Mouse (Mus musculus) heart, adult 8-10 months (tissue): ENCODE results near the gene Plp2. TPM values are rescaled to one million over a fixed set of nuclear protein-coding genes. Genes with fewer than 3 reads are reported as not detected.

Experiments used
- DNase-seq: peaks from one replicate; pipeline ENCODE4 v3.0.0; 2022; ENCODE audit warnings: low spot score
- total RNA-seq, 4 experiments: library from RNA; stranded (reverse); gene quantifications; 2 replicates each; pipeline ENCODE4 v1.2.4; 2022

Gene Plp2
- total RNA-seq, 4 experiments from 2014 or later = 39.8 to 56.9 (median 51.1) TPM

DNA sequence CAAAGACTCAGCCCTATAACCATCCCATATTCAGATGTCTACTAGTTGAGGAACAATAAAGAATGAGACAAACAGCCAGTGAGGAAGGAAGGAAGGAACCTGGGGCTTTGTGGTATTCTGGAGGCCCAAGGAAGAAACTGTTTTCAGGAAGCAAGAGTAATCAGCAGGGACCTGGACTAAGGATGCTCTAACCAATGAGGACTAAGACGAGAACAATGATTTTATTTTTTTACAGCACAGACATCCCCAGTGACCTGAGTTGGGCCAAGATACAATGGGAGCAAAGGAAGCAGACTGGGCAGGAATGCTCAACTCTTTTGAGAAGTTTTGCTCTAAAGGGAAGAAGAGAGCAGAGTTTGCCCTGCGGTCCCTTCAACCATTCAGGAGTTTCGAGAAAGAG lies 8.3 kb downstream of the Plp2 start:
- peak; percentile 37 for DNase-seq

DNA sequence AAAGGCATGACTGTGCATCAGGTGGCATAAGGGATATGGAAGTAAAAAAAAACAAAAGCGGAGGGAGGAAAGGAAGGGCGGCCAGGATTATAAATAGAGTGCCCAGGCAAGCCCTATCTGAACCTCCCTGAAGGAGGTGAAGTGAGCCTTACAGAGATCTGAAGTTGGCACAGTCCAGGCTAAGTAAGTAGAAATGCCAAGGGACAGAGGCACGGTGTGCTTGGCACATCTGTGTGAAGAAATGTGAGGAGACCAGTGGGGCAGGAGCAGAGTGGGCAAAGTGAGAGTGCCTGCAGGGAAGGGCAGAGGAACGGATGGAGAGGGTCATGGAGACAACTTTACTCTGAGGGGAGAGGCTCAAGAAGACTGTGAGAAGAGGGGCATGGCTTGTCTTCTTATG lies 10.1 kb downstream of the Plp2 start:
- no peak for DNase-seq

DNA sequence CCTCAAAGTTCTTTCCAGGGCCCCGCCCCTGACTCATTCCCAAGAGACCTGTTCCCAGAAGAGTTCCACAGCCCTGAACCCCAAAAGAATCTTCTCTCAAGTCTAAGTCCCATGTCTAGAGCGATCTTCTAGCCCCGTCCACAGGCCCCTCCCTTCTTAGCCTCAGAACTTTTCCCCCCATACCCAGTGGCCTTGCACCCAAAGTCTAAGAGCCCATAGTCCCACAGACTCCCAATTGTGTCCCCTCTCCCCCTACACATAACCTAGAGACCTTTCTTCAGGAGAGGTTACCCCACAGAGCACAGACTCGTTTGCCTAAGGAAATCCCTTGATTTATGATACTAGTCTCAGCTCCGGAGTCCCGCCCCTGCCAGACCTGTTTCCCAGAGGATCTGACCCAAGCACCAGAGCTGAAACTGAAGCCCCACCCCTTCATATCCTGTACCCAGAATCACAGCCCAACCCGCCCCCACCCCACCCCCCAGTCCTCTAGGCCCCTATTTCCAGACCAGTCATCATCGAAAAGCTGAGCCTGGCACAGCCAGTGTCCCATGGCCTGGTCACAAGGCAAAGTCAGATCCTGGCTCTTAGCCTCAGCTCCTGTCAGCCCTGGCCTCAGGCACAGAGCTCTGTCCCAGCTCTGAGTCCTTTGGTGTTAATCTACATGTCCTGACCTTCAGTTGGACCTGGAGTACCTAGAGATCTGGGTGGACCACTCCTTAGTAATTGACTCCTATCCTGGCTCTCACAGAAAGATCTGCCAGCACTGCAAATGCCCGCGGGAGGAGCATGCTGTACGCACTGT lies 12.2 kb downstream of the Plp2 start:
- DNase-seq = peak; percentile 56

DNA sequence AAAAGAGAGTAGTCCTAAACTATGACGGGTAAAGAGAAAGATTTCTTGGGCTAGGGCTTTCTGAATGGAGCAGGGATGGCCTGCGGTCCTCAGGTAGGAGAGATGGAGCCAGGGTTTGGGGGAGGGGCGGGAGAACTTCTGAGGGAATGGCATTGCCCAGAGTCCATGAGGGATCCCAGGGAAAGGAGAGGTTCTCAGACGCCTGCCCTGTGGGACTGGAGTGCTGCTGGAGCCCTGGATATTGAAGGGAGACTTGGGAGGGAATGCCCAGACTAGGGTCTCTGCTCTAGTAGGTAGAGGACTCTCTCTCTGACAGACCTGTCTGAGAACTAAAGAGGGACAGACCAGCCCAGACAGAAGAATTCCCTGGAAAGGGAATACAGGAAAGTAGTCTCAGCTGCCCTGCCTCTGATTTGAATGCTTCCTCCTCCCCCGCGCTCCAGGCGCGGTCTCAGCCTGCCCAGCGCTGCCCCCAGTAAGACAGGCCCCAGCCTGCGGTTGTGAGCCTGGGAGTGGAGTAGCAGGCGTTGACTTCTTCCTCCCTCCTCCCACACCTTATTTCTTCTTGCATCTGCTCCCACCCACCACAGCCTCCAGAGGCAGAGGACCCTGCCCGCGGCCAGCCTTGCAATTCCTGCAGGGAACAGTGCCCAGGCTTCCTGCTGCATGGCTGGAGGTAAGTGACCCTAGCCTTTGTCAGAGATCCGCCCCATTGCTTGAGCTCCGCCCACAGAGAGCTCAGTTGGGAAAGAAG lies 13.0 kb downstream of the Plp2 start:
- peak; percentile 74 for DNase-seq

DNA sequence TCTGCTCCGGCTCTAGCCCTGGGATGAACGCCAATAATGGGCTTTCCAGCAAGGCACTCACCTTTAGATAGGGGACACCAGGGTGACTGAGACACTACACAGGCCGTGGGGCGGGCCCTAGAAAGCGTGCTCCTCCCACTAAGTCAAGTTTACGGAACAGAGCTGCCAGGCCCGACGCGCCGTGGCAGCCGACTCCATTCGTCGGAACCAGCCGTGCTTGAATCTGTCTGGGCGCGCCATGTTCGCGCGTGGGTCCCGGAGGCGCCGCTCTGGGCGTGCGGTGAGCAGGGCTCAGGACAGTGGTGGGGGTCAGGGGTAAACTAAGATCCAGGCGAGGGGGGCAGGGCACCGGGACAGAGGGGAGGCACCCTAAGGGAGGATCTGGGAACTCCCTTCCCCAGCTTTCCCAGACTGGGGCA lies 14.0 kb downstream of the Plp2 start, which contains the start of gene Prickle3:
Prickle3 (plus strand) TSS at position 40 of the 419 bp plus-strand sequence.
- DNase-seq = peak; percentile 64

DNA sequence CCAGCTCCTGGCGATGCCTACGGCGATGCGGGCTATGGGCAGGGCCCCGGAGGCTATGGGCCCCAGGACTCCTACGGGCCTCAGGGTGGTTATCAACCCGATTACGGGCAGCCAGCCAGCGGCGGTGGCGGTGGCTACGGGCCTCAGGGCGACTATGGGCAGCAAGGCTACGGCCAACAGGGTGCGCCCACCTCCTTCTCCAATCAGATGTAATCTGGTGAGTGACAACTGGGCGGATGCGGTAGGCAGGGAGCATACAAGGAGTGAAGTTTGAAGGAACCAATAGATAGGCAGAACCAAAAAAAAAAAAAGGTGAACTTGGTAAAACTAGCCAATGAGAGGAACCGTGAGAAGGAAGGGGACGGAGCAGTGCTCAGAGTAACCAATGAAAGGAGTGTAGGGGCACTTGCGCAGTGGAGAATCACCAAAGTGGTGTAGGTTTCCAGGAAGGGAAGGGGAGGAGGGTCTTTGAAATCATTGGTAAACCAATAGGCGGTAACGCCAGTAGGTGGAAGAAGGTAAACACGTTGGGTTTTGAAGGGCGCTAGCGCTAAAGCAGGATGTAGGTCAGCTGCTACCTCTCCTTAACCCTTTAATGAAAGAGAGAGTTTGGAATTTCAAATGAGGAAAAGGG lies 22.4 kb downstream of the Plp2 start:
- DNase-seq = peak; percentile 92

DNA sequence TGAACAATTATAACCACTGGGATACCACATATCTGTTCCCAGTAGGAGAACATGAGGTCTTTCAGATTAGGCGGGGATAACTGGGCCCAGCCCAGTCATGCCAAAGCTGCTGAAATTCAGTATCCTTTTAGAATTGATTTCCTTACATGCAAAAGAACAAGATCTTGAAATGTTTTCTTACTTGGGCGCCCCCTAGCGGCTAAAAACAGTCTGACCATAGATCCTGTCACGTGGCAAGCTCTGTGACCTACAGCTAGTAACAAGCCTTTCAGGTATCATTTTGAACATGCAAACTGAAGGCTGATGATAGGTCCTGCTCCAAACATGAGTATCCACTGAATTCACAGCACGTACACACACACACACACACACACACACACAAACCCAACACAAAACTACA lies 25.8 kb downstream of the Plp2 start:
- DNase-seq = peak; percentile 78

DNA sequence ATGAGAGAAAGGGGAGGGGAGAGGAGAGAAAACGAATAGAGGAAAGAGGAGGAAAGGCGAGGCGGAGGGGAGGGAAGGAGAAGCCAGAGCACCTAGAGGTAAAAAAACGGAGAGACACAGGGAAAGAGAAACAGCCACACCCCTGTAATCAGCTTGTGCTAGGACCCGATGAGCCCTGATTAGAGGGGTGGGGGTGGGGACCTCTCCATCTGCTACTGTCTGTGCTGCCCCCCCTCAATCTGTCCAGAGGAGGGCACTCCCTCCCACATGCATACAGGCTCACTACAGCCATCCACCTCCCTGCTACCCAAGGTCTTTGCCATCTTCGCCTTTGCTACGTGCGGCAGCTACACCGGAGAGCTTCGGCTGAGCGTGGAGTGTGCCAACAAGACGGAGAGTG lies 30.4 kb downstream of the Plp2 start:
- no peak for DNase-seq

DNA sequence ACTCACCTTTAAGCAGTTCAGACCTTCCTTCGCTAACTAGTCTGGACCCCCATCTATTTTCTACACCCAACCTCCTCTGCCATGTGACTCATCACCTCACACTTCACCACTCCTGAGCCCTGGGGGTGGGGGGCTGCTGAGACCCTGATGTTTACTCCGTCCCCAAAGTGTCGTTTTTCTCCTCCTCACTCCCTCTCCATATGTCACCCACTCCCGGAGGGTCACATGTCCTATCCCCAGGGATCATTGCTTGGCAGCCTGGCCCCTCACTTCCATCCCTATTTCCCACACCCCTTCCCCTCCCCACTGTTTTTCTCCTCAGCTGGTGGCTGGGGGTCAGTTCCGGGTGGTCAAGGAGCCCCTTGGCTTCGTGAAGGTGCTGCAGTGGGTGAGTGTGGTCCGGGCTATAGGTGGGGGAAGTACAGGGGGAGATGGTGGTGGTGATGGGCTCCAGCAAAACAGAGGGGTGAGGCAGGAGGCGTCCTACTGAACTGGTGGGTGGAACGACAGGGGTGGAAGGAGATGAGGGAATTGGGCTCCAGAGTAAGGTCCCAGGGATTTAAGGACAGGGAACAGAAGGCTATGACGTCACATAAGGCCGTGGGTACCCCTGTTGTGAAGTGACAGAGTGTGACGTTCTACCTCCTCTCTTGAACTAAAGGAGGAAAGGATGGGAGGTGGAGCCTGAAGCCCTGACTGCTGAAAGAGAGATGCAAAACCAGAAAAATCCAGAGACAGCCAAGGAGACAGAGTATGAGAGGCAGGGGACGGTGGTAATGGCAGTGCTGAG lies 31.5 kb downstream of the Plp2 start:
- DNase-seq = no peak

DNA sequence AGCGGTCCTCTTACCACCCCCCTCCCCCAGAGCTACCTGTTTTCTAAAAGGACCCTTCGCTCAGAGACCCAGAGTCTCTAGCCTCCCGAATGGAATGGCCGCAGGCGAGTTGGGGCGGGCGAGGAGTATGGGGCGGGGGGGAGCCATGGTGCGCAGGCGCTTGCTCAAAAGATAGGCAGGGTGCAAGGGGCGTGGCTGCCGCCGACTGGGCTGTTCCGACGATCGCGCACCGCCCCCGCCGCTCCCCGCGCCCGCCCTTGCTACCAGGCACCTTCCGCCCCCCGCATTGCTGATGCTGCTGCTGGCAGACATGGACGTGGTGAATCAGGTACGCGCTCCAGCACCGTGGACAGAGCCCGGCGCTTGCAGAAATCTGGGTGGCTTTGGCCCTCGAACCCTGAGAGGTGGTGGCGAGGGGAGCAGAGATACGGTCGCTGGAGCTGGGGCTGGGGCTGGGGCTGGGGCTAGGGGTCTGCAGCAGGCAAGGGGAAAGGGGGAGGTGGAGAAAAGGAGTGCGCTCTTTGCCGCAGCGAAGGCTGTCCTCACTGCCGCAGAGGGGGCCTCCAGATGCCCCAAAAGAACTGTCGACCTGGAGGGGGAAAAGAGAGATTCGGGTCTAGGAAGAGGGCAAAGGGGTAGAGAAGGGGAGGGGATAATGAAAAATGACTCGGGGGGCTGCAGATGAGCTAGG lies 32.6 kb downstream of the Plp2 start, which contains the start of gene Syp:
Syp (plus strand) TSS at position 71 of the 691 bp plus-strand sequence.
- peak; percentile 40 for DNase-seq

DNA sequence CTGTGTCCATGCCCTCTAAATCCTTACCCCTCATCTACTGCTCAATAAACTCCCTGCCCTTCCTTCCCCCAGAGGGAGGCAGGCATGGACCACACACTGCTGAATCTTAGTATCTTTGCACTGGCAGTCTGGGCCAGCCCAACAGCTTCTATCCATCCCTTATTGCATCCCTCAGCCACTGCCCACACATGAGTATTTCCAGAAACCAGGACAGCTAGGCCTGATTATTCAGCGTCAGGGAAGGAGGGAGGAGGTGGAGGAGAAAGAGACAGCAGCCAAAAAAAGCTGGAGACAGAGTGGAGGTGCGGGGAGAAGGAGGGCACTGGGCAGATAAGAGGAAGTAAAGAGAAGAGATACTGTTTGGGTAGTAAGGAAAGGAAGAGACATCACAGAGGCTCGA lies 36.1 kb downstream of the Plp2 start:
- DNase-seq = no peak

DNA sequence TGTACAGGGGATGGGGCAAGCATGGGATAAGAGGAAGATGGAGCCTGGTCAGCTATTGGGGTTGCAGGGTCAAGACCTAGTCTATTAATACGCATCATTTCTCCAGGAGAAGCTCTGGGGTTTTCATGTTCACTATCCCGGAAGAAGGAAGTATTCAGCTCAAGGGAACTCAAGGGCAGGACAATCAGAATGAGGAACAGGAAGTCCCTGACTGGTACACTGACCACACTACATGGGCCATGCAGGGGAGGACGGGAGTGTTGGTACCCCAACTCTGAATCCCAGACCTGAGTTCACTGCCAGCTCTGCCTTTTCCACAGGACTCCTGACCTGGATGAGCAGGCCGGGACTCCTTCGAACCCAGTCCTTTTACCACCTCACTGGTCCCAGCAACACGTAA lies 38.6 kb downstream of the Plp2 start:
- no peak for DNase-seq

Other genes starting within 250 kb of the Plp2 start
- not detected for gene Foxp3, start 97.7 kb downstream of the Plp2 start, total RNA-seq
- 1 to 10 TPM; 3.5 to 5.7 (median 4.6) TPM for gene Ppp1r3f, start 97.1 kb downstream of the Plp2 start, total RNA-seq
- 10 to 100 TPM in 3 of 4 experiments, 1 to 10 TPM in 1; 8.5 to 11.9 (median 11.1) TPM for gene Ccdc22, start 65.9 kb downstream of the Plp2 start, total RNA-seq
- not detected for gene Cacna1f, start 64.3 kb downstream of the Plp2 start, total RNA-seq
- gene Syp, start 32.9 kb downstream of the Plp2 start, total RNA-seq = 1 to 10 TPM; 2.9 to 5.4 (median 3.8) TPM
- gene Prickle3, start 14.1 kb downstream of the Plp2 start, total RNA-seq = 10 to 100 TPM; 18.8 to 22.2 (median 19.5) TPM
- 10 to 100 TPM; 26.1 to 30.3 (median 28.8) TPM for gene Magix, start 9.9 kb upstream of the Plp2 start, total RNA-seq
- gene Gpkow, start 25.7 kb upstream of the Plp2 start, total RNA-seq = 10 to 100 TPM; 18.3 to 21.9 (median 21.3) TPM
- 10 to 100 TPM; 34.4 to 60.5 (median 46.7) TPM for gene Wdr45, start 42.9 kb upstream of the Plp2 start, total RNA-seq
- gene Gm45208, start 50.9 kb upstream of the Plp2 start, total RNA-seq = not detected
- gene Praf2, start 57.0 kb upstream of the Plp2 start, total RNA-seq = 1 to 10 TPM; 4.3 to 6.7 (median 5.7) TPM
- gene Ccdc120, start 79.5 kb upstream of the Plp2 start, total RNA-seq = 1 to 10 TPM in 1 of 4 experiments, under 1 TPM in 3; 0.37 to 1.0 (median 0.73) TPM
- 10 to 100 TPM; 11.9 to 16.9 (median 14.8) TPM for gene Tfe3, start 91.2 kb upstream of the Plp2 start, total RNA-seq
- 10 to 100 TPM; 23.1 to 26.1 (median 24.7) TPM for gene Gripap1, start 118.4 kb upstream of the Plp2 start, total RNA-seq
- under 1 TPM; 0.23 to 0.30 (median 0.27) TPM for gene Kcnd1, start 150.9 kb upstream of the Plp2 start, total RNA-seq
- 10 to 100 TPM; 20.0 to 24.9 (median 21.5) TPM for gene Otud5, start 170.0 kb upstream of the Plp2 start, total RNA-seq
- gene Pim2, start 206.9 kb upstream of the Plp2 start, total RNA-seq = 1 to 10 TPM; 2.4 to 6.1 (median 3.7) TPM
- 10 to 100 TPM in 3 of 4 experiments, 1 to 10 TPM in 1; 8.9 to 18.3 (median 13.5) TPM for gene Slc35a2, start 212.6 kb upstream of the Plp2 start, total RNA-seq
- gene Pqbp1, start 227.9 kb upstream of the Plp2 start, total RNA-seq = 10 to 100 TPM; 20.0 to 24.0 (median 20.9) TPM
- gene Timm17b, start 228.0 kb upstream of the Plp2 start, total RNA-seq = 10 to 100 TPM; 44.7 to 50.5 (median 46.7) TPM
- gene Gm10491, start 236.4 kb upstream of the Plp2 start, total RNA-seq = not detected
- gene Gm10490, start 238.2 kb upstream of the Plp2 start, total RNA-seq = not detected
- under 1 TPM; 0.11 to 0.20 (median 0.16) TPM for gene Pcsk1n, start 248.4 kb upstream of the Plp2 start, total RNA-seq